Mouse (Mus musculus) E14TG2a.4 (cell line): ENCODE measurements at regions not wholly inside any gene's neighbourhood (a gene's known extent, or its start where the extent isn't known, plus 50 kb on each side); places are given as distances from the start of the nearest gene placed in this dataset.

Experiments used
- CTCF ChIP-seq: conservative IDR thresholded peaks from 2 replicates; pipeline ENCODE4 v1.5.1; 2014; ENCODE audit warnings: low read length
- POU5F1 ChIP-seq: IDR thresholded peaks from 2 replicates; pipeline ENCODE4 v1.6.1; 2014; ENCODE audit warnings: low read length, borderline replicate concordance

DNA sequence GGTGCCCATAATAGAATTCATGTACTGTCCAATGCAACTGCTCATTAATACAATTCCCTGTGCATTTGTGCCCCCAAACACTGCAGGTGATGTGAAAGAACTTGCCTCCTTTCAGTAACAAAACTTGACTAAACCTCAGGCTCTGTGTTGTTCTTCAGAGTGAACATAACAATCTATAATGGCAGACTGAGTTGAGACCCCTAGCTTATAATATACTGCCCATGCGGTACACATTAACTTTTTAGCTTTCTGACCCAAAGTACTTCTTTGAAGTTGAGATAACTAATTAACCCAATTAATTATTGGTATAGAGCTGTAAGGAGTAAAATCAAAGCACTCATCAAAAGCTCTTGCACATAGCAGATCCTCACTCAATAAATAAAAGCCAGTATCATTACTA is 85.4 kb downstream of the Kctd12 start:
- TF ChIP-seq CTCF (no peak), POU5F1 (no peak)
